Mouse (Mus musculus): ENCODE measurements around the gene Egfl8. TPM values are rescaled to one million over a fixed set of nuclear protein-coding genes. Genes with fewer than 3 reads are reported as not detected.

Gene Egfl8
- polyA plus RNA-seq, 1 experiment from 2014 or later: 15.5 TPM

DNA sequence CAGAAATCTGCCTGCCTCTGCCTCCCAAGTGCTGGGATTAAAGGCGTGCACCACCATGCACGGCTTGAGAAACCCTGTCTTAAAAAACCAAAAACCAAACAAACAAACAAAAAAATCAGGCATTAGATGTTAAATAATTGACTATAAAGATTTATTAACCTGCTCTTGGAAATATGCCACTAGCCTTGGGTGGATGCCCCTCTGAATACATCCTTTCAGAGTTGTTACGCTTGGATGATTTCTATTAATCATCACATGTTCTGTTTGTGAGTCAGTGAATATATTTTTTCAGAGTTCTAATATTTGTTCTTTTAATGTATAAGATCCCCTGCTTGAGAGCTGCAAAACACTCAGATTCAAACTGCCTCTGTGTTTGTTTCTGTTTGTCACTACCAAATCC lies 9.2 kb upstream of the Egfl8 start:
- no peak overlapping the region for H3K4me3 ChIP-seq

DNA sequence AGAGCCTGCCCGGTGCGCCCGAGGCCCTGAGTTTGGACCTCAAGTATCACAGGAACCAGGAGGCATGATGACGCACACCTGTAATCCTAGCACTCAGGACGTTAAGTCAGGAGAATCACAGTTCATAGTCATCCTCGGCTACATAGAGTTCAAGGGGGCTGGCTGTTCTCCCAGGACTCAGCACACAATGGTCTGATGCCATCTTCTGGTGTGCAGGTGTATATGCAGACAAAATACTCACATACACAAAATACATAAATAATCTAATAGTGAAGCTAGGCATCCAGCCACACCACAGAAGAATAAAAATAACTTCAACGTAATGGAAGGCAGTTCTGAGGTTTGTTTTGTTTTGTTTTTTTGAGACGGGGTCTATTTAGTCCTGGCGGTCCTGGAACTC lies 7.4 kb upstream of the Egfl8 start:
- WGBS: 90% methylated on average over 9 of the region's 9 CpGs

More for the DNA sequence above, 9.2 kb upstream of the Egfl8 start:
- Histone ChIP-seq H3K9ac (no peak overlapping the region), H3K27me3 (replicated peaks) (peaks cover 9% of the 10 kb centered on the region), H3K27ac (no peak overlapping the region), H3K4me1 (peaks cover 32% of the 10 kb centered on the region), H3K9me3 (no peaks in the 10 kb centered on the region), H3K4me2 (replicated peaks) (no peak overlapping the region), H3K36me3 (peaks cover 22% of the 10 kb centered on the region)
- ATAC-seq (ENCODE audit: low FRiP score, low read depth): no peak
- 96% methylated on average over 3 of the region's 3 CpGs for WGBS

DNA sequence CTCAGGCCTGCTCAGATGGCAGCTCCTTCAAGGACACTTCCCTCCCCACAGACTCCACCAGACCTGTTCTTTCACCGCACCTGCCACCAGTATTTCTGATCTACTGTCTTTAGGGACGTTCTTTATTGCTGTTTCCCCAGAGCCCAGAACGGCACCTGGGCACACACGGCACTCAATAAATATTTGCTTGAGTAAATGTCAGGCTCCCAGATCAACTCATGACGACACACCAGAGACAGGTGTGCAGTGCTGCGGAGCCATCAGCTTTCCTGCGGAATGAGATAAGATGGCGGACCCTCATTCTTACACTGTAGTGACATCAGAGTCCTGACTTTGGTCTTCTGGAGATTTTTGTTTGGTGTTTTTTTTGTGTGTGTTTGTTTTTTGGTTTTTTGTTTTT lies 5.2 kb upstream of the Egfl8 start:
- Histone ChIP-seq H3K27ac (no peak overlapping the region), H3K4me3 (no peak overlapping the region), H3K4me1 (peaks cover 4% of the 10 kb centered on the region), H3K27me3 (replicated peaks) (no peaks in the 10 kb centered on the region), H3K9ac (no peak overlapping the region), H3K36me3 (peaks cover 31% of the 10 kb centered on the region), H3K4me2 (replicated peaks) (no peak overlapping the region), H3K9me3 (no peaks in the 10 kb centered on the region)
- no peak for ATAC-seq (ENCODE audit: low FRiP score, low read depth)
- WGBS: 90% methylated on average over 8 of the region's 8 CpGs

More for the DNA sequence above, 7.4 kb upstream of the Egfl8 start:
- Histone ChIP-seq H3K27ac (no peak overlapping the region), H3K36me3 (peaks cover 22% of the 10 kb centered on the region), H3K27me3 (replicated peaks) (no peaks in the 10 kb centered on the region), H3K9ac (no peak overlapping the region), H3K4me2 (replicated peaks) (no peak overlapping the region), H3K4me1 (peaks cover 15% of the 10 kb centered on the region), H3K4me3 (no peak overlapping the region), H3K9me3 (no peaks in the 10 kb centered on the region)
- no peak for ATAC-seq (ENCODE audit: low FRiP score, low read depth)

DNA sequence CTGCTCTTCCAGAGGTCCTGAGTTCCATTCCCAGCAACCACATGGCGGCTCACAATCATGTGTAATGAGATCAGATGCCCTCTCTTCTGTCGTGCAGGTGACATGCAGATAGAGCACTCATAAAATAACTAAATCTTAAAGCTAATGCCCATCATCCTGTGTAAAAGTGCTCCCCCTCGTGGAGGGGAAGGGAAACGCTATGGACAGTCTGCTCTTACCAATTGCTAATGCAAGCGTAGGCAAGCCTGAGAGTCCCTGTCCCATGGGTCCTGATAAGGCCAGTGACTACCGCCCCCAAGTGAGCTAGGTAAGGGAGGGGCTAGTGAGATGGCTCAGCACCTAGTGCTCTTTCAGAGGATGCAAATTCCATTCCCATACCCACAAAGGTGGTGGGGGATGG lies 3.2 kb upstream of the Egfl8 start:
- H3K27me3 ChIP-seq (replicated peaks): no peaks in the 10 kb centered on the region
- H3K27ac ChIP-seq: no peak overlapping the region
- peaks cover 47% of the 10 kb centered on the region for H3K36me3 ChIP-seq
- no peak overlapping the region for H3K4me2 ChIP-seq (replicated peaks)
- ATAC-seq (ENCODE audit: low FRiP score, low read depth): no peak
- no peak overlapping the region for H3K9ac ChIP-seq
- no peak overlapping the region for H3K4me3 ChIP-seq
- H3K4me1 ChIP-seq: no peaks in the 10 kb centered on the region
- 20% methylated on average over 6 of the region's 6 CpGs for WGBS
- no peaks in the 10 kb centered on the region for H3K9me3 ChIP-seq

DNA sequence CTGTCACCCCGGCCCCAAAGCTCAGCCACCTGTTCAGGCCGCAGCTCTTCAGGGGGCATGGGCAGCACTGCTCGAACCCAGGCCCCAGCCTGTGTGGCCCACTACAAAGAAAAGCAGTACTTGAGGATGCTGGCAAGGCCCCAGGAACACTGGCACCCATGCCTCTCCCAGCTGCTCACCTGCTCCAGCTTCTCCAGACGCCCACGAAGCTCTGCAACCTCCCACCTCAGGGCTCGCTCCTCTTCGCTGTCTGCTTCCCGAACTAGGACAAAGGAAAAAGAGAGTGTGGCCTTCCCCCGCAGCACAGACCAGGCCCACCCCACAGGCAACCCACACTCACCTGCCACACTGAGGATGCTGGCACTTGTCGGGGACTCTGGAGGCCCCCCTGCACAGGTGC lies 1.9 kb downstream of the Egfl8 start:
- 91% methylated on average over 10 of the region's 10 CpGs for WGBS
- no peak overlapping the region for H3K9ac ChIP-seq

DNA sequence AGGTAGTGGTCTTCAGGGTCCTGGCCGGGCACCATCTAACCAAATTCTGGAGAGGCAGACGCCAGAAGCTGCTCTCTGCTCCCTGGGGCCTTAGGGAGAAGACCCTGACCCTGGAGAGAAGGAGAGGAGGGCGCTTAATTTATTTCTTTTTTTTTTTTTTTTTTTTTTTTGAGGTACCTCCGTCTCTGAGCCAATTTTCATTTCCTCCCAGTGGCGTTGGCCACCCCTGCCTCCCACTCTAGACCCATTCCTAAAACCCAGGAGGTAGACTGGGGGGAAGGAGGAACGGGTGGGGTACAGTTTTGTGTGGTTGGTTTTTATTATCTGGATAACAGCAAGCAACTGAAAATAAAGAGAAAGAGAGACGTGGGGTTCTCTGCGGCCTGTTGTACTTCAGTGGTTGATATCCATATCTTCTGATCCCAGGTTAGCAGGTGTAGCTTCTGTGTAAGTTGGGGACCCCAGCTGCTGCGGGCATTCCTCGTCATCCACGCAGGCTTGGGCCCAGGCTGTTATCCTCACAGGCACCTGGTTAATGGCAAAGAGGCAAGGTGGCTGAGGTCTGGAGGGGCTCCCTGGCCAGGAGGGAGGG lies 2.6 kb downstream of the Egfl8 start:
- Histone ChIP-seq H3K9me3 (no peaks in the 10 kb centered on the region), H3K27ac (no peak overlapping the region), H3K4me1 (peaks cover 7% of the 10 kb centered on the region), H3K4me3 (no peak overlapping the region), H3K27me3 (replicated peaks) (no peaks in the 10 kb centered on the region), H3K9ac (no peak overlapping the region), H3K4me2 (replicated peaks) (no peak overlapping the region), H3K36me3 (peaks cover 71% of the 10 kb centered on the region)
- ATAC-seq (ENCODE audit: low FRiP score, low read depth): no peak
- WGBS: 90% methylated on average over 11 of the region's 11 CpGs

More for the DNA sequence above, 1.9 kb downstream of the Egfl8 start:
- Histone ChIP-seq H3K4me3 (no peak overlapping the region), H3K4me1 (peaks cover under 1% of the 10 kb centered on the region; the same call in 1 of the 2 replicates), H3K27ac (no peak overlapping the region), H3K4me2 (replicated peaks) (no peak overlapping the region), H3K27me3 (replicated peaks) (no peaks in the 10 kb centered on the region), H3K36me3 (peaks cover 67% of the 10 kb centered on the region), H3K9me3 (no peaks in the 10 kb centered on the region)
- no peak for ATAC-seq (ENCODE audit: low FRiP score, low read depth)

DNA sequence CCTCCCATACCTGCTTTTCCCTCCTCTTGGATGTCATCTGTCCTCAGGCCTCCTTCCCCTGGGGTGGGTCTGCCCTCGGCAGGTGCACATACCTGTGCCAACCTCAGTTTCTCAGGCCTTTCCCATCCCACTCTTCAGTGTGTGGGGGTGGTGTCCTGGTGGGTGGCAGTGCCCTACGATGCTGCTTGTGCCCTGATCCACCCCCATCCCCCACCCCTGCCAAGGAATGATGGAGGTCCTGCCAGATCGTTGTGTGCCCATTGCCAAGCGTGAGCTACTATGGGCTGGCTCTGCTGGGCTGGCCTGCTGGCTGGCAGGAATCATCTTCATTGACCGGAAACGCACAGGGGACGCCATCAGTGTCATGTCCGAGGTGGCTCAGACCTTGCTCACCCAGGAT lies 4.7 kb downstream of the Egfl8 start:
- ATAC-seq (ENCODE audit: low FRiP score, low read depth): no peak
- Histone ChIP-seq H3K4me3 (no peak overlapping the region), H3K4me1 (peaks cover 27% of the 10 kb centered on the region), H3K27me3 (replicated peaks) (no peaks in the 10 kb centered on the region), H3K9me3 (no peaks in the 10 kb centered on the region), H3K36me3 (peaks cover 70% of the 10 kb centered on the region), H3K27ac (no peak overlapping the region), H3K9ac (no peak overlapping the region), H3K4me2 (replicated peaks) (no peak overlapping the region)
- WGBS: 94% methylated on average over 8 of the region's 8 CpGs

DNA sequence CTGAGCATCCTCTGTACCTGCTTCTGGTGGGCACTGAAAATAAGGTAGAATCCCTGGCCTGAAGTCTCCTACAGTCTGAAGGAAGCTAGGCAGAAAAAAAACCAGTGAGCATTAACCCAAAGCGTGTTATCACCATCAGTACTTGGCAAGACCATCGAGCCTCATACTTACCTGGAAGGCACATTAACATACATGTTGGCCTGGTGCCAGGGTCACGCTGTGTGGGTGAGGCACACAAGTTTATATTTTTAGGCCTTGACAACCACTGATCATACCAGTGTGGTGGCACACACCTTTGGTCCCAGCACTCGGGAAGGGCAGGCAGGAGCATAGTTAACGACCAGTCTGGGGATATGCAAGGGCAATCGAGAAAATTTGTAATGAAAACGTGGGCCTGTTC lies 7.8 kb downstream of the Egfl8 start:
- no peak overlapping the region for H3K27ac ChIP-seq
- H3K4me1 ChIP-seq: peaks cover 39% of the 10 kb centered on the region
- no peak overlapping the region for H3K4me3 ChIP-seq
- 91% methylated on average over 7 of the region's 7 CpGs for WGBS
- H3K27me3 ChIP-seq (replicated peaks): no peaks in the 10 kb centered on the region
- no peak for ATAC-seq (ENCODE audit: low FRiP score, low read depth)
- 0 out of 2 replicates have a peak overlapping the region, but pooled peaks have one; percentile 13 for H3K9ac ChIP-seq
- peaks cover 43% of the 10 kb centered on the region for H3K36me3 ChIP-seq
- no peak overlapping the region for H3K4me2 ChIP-seq (replicated peaks)
- H3K9me3 ChIP-seq: no peaks in the 10 kb centered on the region

DNA sequence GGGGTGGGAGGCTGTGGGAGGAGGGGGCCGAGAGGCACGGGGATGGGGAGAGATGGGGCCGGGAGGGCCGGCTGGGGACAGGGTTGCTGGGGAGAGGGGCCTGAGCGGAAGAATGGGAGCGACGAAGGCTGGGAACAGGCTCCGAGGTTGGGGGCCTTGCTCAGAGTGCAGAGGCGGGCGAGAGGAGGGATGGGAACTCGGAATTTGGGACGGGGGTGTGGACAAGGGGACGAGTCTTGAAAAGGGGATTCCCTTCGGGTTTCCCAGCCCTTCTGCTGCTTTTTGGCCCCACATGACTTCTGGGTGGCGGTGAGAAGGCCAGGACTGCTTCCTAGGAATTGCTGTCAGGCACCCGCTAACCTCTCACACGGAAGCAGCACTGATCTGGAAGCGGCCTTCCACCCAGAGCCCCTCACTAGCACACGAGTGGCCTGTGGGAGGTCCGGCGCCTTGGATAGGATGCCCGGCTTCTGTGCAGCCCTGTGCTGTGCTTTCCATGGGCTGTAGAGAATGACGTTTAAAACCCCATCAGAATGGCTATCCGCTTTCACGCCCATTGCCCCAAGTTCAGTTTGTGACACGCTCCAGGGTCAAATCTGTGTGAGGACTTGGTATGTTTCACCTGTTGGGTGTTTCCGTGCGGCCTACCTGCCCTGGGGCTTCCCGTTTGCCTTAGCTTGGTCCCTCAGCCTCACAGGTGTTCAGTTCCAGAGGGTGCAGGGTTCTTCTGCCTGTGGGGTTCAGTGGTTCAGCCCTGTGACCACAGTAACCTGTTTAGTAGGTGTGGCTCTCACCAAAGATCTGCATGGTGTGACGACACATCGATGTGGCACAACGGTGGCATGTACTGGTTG lies 9.4 kb downstream of the Egfl8 start:
- Histone ChIP-seq H3K9me3 (no peaks in the 10 kb centered on the region), H3K4me2 (replicated peaks) (peak overlapping the region; percentile 89), H3K4me1 (peaks cover 50% of the 10 kb centered on the region), H3K9ac (peak overlapping the region; percentile 99), H3K36me3 (peaks cover 34% of the 10 kb centered on the region), H3K27me3 (replicated peaks) (no peaks in the 10 kb centered on the region), H3K27ac (peak overlapping the region; percentile 78), H3K4me3 (peak overlapping the region; percentile 98)
- no peak for ATAC-seq (ENCODE audit: low FRiP score, low read depth)
- 18% methylated on average over 32 of the region's 32 CpGs for WGBS

DNA sequence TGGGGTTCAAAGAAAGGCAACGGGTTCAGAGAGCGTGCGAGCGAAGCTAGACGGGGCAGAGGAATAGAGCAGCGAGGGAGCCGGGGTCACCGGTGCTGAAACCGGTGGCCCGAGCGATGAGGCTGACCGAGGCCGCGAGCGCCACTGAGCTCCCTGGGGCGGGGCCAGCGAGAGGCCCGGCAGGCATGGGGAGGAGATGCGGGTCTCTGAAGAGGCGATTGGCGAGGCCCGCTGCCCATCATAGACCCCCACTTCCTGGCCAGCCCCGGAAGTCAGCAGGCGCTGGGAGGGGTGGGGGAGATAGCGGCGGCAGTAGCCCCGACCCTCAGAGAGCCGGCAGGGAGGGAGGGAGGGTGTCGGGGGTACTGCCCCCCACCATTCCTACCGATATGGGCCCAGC lies 10.2 kb downstream of the Egfl8 start:
- H3K4me1 ChIP-seq: peaks cover 50% of the 10 kb centered on the region
- H3K4me2 ChIP-seq (replicated peaks): peak overlapping the region; percentile 89
- under 1% methylated on average over 30 of the region's 30 CpGs for WGBS
- peaks cover 33% of the 10 kb centered on the region for H3K36me3 ChIP-seq
- no peaks in the 10 kb centered on the region for H3K27me3 ChIP-seq (replicated peaks)
- peak; percentile 25 for ATAC-seq (ENCODE audit: low FRiP score, low read depth)
- H3K9me3 ChIP-seq: no peaks in the 10 kb centered on the region
- peak overlapping the region; percentile 98 for H3K4me3 ChIP-seq
- peak overlapping the region; percentile 78 for H3K27ac ChIP-seq
- peak overlapping the region; percentile 99 for H3K9ac ChIP-seq

DNA sequence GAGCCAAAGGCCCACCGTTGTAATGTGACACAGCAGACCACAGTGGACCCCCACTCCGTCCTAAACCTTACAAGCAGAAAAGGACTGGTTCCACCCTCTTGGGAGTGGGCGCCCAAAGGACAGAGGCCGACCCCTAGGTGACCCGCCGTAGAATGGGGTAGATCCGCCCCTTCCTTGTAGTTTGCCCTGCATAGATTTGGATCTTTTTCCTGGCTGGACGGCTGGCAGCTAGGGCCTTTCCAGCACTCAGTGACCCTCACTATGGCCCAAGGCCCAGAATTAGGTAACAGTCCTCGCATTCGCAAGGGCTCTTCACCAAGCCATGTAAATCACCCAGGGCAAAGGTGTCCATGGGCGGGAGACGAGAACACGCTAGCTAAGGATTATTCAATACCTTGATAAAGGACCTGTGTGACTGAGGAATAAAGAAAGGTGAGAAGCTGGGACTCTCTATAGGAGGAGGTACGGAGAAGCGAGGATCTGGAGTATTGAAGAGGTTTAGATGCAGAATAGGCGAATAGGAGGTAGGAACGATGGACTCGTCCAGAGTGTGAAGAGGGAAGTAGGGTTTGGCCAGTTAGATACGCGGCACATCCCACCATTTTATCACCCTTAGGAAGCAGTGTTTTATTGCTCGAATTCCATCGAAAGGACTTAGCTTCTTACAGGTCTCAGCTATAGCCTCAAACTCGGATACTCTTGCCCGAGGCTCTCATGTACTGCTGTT lies 11.1 kb downstream of the Egfl8 start:
- Histone ChIP-seq H3K4me2 (replicated peaks) (peak overlapping the region; percentile 89), H3K36me3 (peaks cover 35% of the 10 kb centered on the region), H3K27me3 (replicated peaks) (no peaks in the 10 kb centered on the region), H3K9me3 (no peaks in the 10 kb centered on the region), H3K4me3 (peak overlapping the region; percentile 98), H3K4me1 (peaks cover 50% of the 10 kb centered on the region), H3K9ac (peak overlapping the region; percentile 64), H3K27ac (peak overlapping the region; percentile 86)
- ATAC-seq (ENCODE audit: low FRiP score, low read depth): no peak
- WGBS: 8% methylated on average over 24 of the region's 24 CpGs

DNA sequence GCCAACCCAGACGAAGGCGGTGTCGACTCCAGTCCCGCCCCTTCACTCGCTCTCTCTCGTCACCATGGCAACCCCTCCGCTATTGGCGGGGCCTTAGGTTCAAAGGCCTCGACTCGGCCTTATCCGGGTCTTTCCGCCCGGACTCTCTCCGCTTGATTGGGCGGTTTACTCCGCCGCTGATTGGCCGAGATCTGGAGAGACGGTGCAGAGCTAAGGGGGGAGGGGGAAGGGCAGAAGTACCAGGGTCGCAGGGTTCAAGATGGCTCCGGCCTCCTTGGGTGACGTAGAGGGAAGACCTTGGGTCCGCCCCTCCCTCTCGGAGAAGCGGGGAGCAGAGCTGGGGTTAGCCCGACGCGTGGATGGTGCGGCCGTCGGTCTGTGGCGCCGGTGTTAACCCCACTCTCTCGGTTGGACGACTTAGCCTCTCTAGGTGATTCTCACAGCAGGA lies 11.7 kb downstream of the Egfl8 start, which contains the start of gene Agpat1:
Gene Agpat1 (plus strand): TSS at position 202 of the 448 bp plus-strand sequence.
- H3K4me1 ChIP-seq: peaks cover 50% of the 10 kb centered on the region
- ATAC-seq (ENCODE audit: low FRiP score, low read depth): peak; percentile 91
- peak within 1 kb of the TSS; percentile 98 for H3K4me3 ChIP-seq
- peak within 1 kb of the TSS; percentile 68 for H3K9ac ChIP-seq
- H3K9me3 ChIP-seq: no peaks in the 10 kb centered on the region
- H3K27ac ChIP-seq: peak within 1 kb of the TSS; percentile 86
- peaks cover 36% of the 10 kb centered on the region for H3K36me3 ChIP-seq
- no peaks in the 10 kb centered on the region for H3K27me3 ChIP-seq (replicated peaks)
- peak within 1 kb of the TSS; percentile 89 for H3K4me2 ChIP-seq (replicated peaks)
- WGBS: under 1% methylated on average over 35 of the region's 35 CpGs

Measured in neural tube, embryonic 12.5 days (tissue).